Mouse (Mus musculus) midbrain, embryonic 12.5 days (tissue): ENCODE measurements at regions not wholly inside any gene's neighbourhood (a gene's known extent, or its start where the extent isn't known, plus 50 kb on each side); places are given as distances from the start of the nearest gene placed in this dataset.

Source experiments
- ATAC-seq: fragments of 200-750 bp; cut with Nextera tagmentation; 2 replicates; pipeline ENCODE4 v1.8.0; 2017; ENCODE audit warnings: low read depth, moderate TSS enrichment, moderate library complexity; ENCODE audit not compliant: low FRiP score
- H3K27ac ChIP-seq: fragments of 300-500 bp; sonication (generic); replicated peaks from 2 replicates; pipeline ENCODE4 v1.5.1; 2016; ENCODE audit warnings: mild to moderate bottlenecking
- H3K27me3 ChIP-seq: fragments of 300-500 bp; sonication (generic); 2 replicates; pipeline ENCODE4 v1.6.1; 2016; ENCODE audit warnings: mild to moderate bottlenecking
- H3K36me3 ChIP-seq: fragments of 300-500 bp; sonication (generic); 2 replicates; pipeline ENCODE4 v1.6.1; 2016
- H3K4me1 ChIP-seq: fragments of 300-500 bp; sonication (generic); 2 replicates; pipeline ENCODE4 v1.6.1; 2016
- H3K4me2 ChIP-seq: fragments of 300-500 bp; sonication (generic); replicated peaks from 2 replicates; pipeline ENCODE4 v1.6.1; 2016; ENCODE audit warnings: mild to moderate bottlenecking, moderate library complexity
- H3K4me3 ChIP-seq: fragments of 300-500 bp; sonication (generic); 2 replicates; pipeline ENCODE4 v1.5.1; 2016; ENCODE audit warnings: mild to moderate bottlenecking
- H3K9ac ChIP-seq: fragments of 300-500 bp; sonication (generic); replicated peaks from 2 replicates; pipeline ENCODE4 v1.6.1; 2016; ENCODE audit warnings: mild to moderate bottlenecking, moderate library complexity
- H3K9me3 ChIP-seq: fragments of 300-500 bp; sonication (generic); 2 replicates; pipeline ENCODE4 v1.6.1; 2016; ENCODE audit warnings: mild to moderate bottlenecking
- WGBS: fragments of 180-500 bp; shearing (Covaris S2); methylation state at CpG from one replicate; pipeline ENCODE4 v1.1.7; 2016; 5-methylcytosine and 5-hydroxymethylcytosine counted together

GRCm38 (mm10) chr3:149404691-149405090 is 414.3 kb upstream of the Adgrl2 start:
- no peak for ATAC-seq
- Histone ChIP-seq H3K9ac (no peak overlapping the region), H3K27ac (no peak overlapping the region), H3K9me3 (no peaks in the 10 kb centered on the region), H3K4me1 (peaks cover 13% of the 10 kb centered on the region; the same call in 1 of the 2 replicates), H3K4me3 (no peak overlapping the region), H3K4me2 (no peak overlapping the region), H3K27me3 (no peaks in the 10 kb centered on the region), H3K36me3 (no peaks in the 10 kb centered on the region)
- WGBS = 96% methylated on average over 14 of the region's 14 CpGs

GRCm38 (mm10) chr3:149402496-149402895 is 412.1 kb upstream of the Adgrl2 start:
- ATAC-seq = no peak
- 69% methylated on average over 9 of the region's 9 CpGs for WGBS

GRCm38 (mm10) chr3:149395082-149395481 is 404.7 kb upstream of the Adgrl2 start:
- WGBS = 65% methylated on average over 4 of the region's 4 CpGs
- H3K4me2 ChIP-seq = no peak overlapping the region
- no peaks in the 10 kb centered on the region for H3K36me3 ChIP-seq
- no peak overlapping the region for H3K9ac ChIP-seq
- ATAC-seq = no peak
- H3K27ac ChIP-seq = no peak overlapping the region
- no peaks in the 10 kb centered on the region for H3K27me3 ChIP-seq
- H3K4me1 ChIP-seq = no peaks in the 10 kb centered on the region
- no peaks in the 10 kb centered on the region for H3K9me3 ChIP-seq
- H3K4me3 ChIP-seq = no peak overlapping the region

More at GRCm38 (mm10) chr3:149402496-149402895, 412.1 kb upstream of the Adgrl2 start:
- H3K4me1 ChIP-seq = peaks cover 13% of the 10 kb centered on the region; the same call in 1 of the 2 replicates
- H3K36me3 ChIP-seq = no peaks in the 10 kb centered on the region
- H3K27ac ChIP-seq = no peak overlapping the region
- H3K4me3 ChIP-seq = no peak overlapping the region
- H3K4me2 ChIP-seq = no peak overlapping the region
- no peaks in the 10 kb centered on the region for H3K9me3 ChIP-seq
- H3K27me3 ChIP-seq = no peaks in the 10 kb centered on the region
- no peak overlapping the region for H3K9ac ChIP-seq

GRCm38 (mm10) chr3:149393317-149394172 is 403.2 kb upstream of the Adgrl2 start:
- no peaks in the 10 kb centered on the region for H3K9me3 ChIP-seq
- H3K4me2 ChIP-seq = no peak overlapping the region
- H3K9ac ChIP-seq = no peak overlapping the region
- H3K36me3 ChIP-seq = no peaks in the 10 kb centered on the region
- no peak overlapping the region for H3K4me3 ChIP-seq
- no peaks in the 10 kb centered on the region for H3K4me1 ChIP-seq
- 76% methylated on average over 4 of the region's 4 CpGs for whole genome bisulfite sequencing
- no peak overlapping the region for H3K27ac ChIP-seq
- H3K27me3 ChIP-seq = no peaks in the 10 kb centered on the region
- no peak for ATAC-seq

- Histone ChIP-seq H3K4me2 (no peak overlapping the region), H3K4me1 (no peaks in the 10 kb centered on the region), H3K36me3 (no peaks in the 10 kb centered on the region), H3K9me3 (no peaks in the 10 kb centered on the region), H3K9ac (no peak overlapping the region), H3K27ac (no peak overlapping the region), H3K4me3 (no peak overlapping the region), H3K27me3 (no peaks in the 10 kb centered on the region)
- WGBS = 94% methylated on average over 9 of the region's 9 CpGs
- no peak for ATAC-seq
Observed at GRCm38 (mm10) chr3:149392164-149392563, 401.8 kb upstream of the Adgrl2 start.

- H3K4me1 ChIP-seq = peaks cover 5% of the 10 kb centered on the region; the same call in 1 of the 2 replicates
Observed at GRCm38 (mm10) chr3:149387537-149387936, 397.2 kb upstream of the Adgrl2 start.

GRCm38 (mm10) chr3:149386027-149386426 is 395.7 kb upstream of the Adgrl2 start:
- H3K4me2 ChIP-seq = no peak overlapping the region
- no peaks in the 10 kb centered on the region for H3K27me3 ChIP-seq
- ATAC-seq = no peak
- no peak overlapping the region for H3K9ac ChIP-seq
- 91% methylated on average over 2 of the region's 2 CpGs for WGBS
- no peaks in the 10 kb centered on the region for H3K9me3 ChIP-seq
- no peak overlapping the region for H3K4me3 ChIP-seq
- no peaks in the 10 kb centered on the region for H3K36me3 ChIP-seq
- H3K27ac ChIP-seq = no peak overlapping the region
- H3K4me1 ChIP-seq = peaks cover 5% of the 10 kb centered on the region; the same call in 1 of the 2 replicates

More at GRCm38 (mm10) chr3:149387537-149387936, 397.2 kb upstream of the Adgrl2 start:
- Histone ChIP-seq H3K9me3 (no peaks in the 10 kb centered on the region), H3K9ac (no peak overlapping the region), H3K4me3 (no peak overlapping the region), H3K27me3 (no peaks in the 10 kb centered on the region), H3K27ac (no peak overlapping the region), H3K4me2 (no peak overlapping the region), H3K36me3 (no peaks in the 10 kb centered on the region)
- no peak for ATAC-seq
- WGBS = 39% methylated on average over 3 of the region's 3 CpGs

GRCm38 (mm10) chr3:149385336-149385735 is 395.0 kb upstream of the Adgrl2 start:
- H3K36me3 ChIP-seq = no peaks in the 10 kb centered on the region
- 51% methylated on average over 6 of the region's 6 CpGs for WGBS
- peaks cover 5% of the 10 kb centered on the region; the same call in 1 of the 2 replicates for H3K4me1 ChIP-seq
- H3K9me3 ChIP-seq = no peaks in the 10 kb centered on the region
- H3K4me3 ChIP-seq = no peak overlapping the region
- no peak overlapping the region for H3K27ac ChIP-seq
- no peaks in the 10 kb centered on the region for H3K27me3 ChIP-seq
- no peak overlapping the region for H3K9ac ChIP-seq
- ATAC-seq = 0 out of 2 replicates have a peak, but pooled peaks have one; percentile 12
- H3K4me2 ChIP-seq = no peak overlapping the region

- Histone ChIP-seq H3K4me2 (no peak overlapping the region), H3K9me3 (no peaks in the 10 kb centered on the region), H3K27ac (no peak overlapping the region), H3K36me3 (no peaks in the 10 kb centered on the region), H3K4me1 (peaks cover 5% of the 10 kb centered on the region; the same call in 1 of the 2 replicates), H3K9ac (no peak overlapping the region), H3K27me3 (no peaks in the 10 kb centered on the region), H3K4me3 (no peak overlapping the region)
- ATAC-seq = no peak
- WGBS = 81% methylated on average over 10 of the region's 10 CpGs
Observed at GRCm38 (mm10) chr3:149381559-149382245, 391.3 kb upstream of the Adgrl2 start.

GRCm38 (mm10) chr3:149381051-149381450 is 390.7 kb upstream of the Adgrl2 start:
- no peak for ATAC-seq
- no peaks in the 10 kb centered on the region for H3K9me3 ChIP-seq
- no peaks in the 10 kb centered on the region for H3K36me3 ChIP-seq
- H3K9ac ChIP-seq = no peak overlapping the region
- no peak overlapping the region for H3K4me2 ChIP-seq
- H3K27ac ChIP-seq = no peak overlapping the region
- no peaks in the 10 kb centered on the region for H3K27me3 ChIP-seq
- H3K4me1 ChIP-seq = peaks cover 5% of the 10 kb centered on the region; the same call in 1 of the 2 replicates
- 81% methylated on average over 6 of the region's 6 CpGs for WGBS
- H3K4me3 ChIP-seq = no peak overlapping the region

GRCm38 (mm10) chr3:149379866-149380472 is 389.6 kb upstream of the Adgrl2 start:
- Histone ChIP-seq H3K36me3 (no peaks in the 10 kb centered on the region), H3K27me3 (no peaks in the 10 kb centered on the region), H3K4me3 (no peak overlapping the region), H3K4me2 (no peak overlapping the region), H3K9ac (no peak overlapping the region), H3K9me3 (no peaks in the 10 kb centered on the region), H3K27ac (no peak overlapping the region), H3K4me1 (no peaks in the 10 kb centered on the region)
- WGBS = 74% methylated on average over 15 of the region's 15 CpGs
- ATAC-seq = peak; percentile 16; the same call in 1 of the 2 replicates
